Mouse (Mus musculus) brain, adult 2 months (tissue): ENCODE data around the gene Scnn1a.
A peak's percentile ranks its signal among the peaks of the same experiment; 100 is the strongest.

Experiments
- DNase-seq: peaks from one replicate; pipeline ENCODE4 v3.0.0; 2011; ENCODE audit warnings: low read depth, low spot score

The Scnn1a gene

GRCm38 (mm10) chr6:125361467-125362291 lies 41.2 kb downstream of the Scnn1a start:
- peak; percentile 63 for DNase-seq

- no peak for DNase-seq
These were observed 42.6 kb downstream of the Scnn1a start for GRCm38 (mm10) chr6:125363021-125363420.

- no peak for DNase-seq
These were observed 43.2 kb downstream of the Scnn1a start for GRCm38 (mm10) chr6:125363451-125364242.

- no peak for DNase-seq
These were observed 44.0 kb downstream of the Scnn1a start for GRCm38 (mm10) chr6:125364448-125364847.

GRCm38 (mm10) chr6:125365522-125365921 lies 45.1 kb downstream of the Scnn1a start:
- DNase-seq: no peak

DNA sequence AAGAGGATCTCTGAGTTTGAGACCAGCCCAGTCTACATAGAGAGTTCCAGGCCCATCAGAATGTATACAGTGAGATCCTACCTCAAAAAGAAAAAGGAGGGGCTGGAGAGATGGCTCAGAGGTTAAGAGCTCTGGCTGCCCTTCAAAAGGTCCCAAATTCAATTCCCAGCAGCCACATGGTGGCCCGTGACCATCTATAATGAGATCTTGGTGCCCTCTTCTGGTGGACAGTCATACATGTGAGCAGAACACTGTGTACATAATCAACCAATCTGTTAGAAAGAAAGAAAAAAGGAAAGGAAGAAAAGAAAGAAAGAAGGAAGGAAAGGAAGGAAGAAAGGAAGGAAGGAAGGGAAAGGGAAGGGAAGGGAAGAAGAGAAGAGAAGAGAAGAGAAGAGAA lies 45.7 kb downstream of the Scnn1a start:
- no peak for DNase-seq

GRCm38 (mm10) chr6:125367758-125368371 lies 47.4 kb downstream of the Scnn1a start:
- no peak for DNase-seq

GRCm38 (mm10) chr6:125377042-125377441 lies 56.6 kb downstream of the Scnn1a start:
- no peak for DNase-seq

GRCm38 (mm10) chr6:125377582-125378451 lies 57.4 kb downstream of the Scnn1a start:
- DNase-seq: no peak

- DNase-seq: no peak
These were observed 58.2 kb downstream of the Scnn1a start for GRCm38 (mm10) chr6:125378621-125379020.

DNA sequence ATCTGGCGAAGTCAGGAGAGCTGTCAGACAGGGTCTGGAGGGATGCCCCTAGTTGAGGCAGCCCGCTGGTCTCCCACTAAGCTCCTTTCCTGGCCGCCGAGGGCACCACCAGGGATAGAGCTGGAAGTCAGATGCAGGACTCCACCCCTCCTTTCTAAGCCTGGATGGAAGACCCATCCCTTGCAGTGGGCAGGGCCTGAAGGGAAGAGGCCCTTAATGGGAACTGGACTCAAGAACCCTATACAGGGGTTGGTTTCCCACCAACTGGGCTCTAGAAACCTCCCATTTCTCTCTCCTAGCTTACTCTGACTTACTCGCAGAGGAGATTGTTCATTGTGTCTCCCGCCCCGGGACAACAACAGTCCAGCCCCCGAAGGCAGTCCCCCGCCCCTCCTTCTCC lies 59.3 kb downstream of the Scnn1a start:
- no peak for DNase-seq

GRCm38 (mm10) chr6:125380372-125381360 lies 60.2 kb downstream of the Scnn1a start, which contains the start of gene Plekhg6:
Gene Plekhg6, minus strand, starts transcription at chr6:125380793.
- no peak for DNase-seq

DNA sequence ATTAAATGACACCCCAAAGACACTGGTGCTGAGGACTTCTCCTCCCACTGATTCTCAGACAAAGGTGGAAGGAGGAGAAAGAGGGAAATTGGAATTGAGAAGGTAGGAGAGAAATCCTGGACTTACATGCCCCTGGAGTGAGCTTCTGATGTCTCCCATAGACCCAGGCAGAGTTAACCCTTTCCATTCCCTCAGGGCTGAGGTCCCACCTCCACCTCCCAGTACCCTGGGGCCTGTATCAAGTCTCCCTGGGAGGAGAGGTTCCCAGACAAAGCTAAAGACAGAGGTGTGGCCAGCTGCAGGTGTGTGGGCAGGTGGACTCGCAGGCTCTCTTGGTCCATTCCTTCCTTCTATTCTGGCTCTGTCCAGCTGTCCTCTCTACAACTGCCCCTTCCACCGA lies 61.6 kb downstream of the Scnn1a start:
- DNase-seq: no peak

DNA sequence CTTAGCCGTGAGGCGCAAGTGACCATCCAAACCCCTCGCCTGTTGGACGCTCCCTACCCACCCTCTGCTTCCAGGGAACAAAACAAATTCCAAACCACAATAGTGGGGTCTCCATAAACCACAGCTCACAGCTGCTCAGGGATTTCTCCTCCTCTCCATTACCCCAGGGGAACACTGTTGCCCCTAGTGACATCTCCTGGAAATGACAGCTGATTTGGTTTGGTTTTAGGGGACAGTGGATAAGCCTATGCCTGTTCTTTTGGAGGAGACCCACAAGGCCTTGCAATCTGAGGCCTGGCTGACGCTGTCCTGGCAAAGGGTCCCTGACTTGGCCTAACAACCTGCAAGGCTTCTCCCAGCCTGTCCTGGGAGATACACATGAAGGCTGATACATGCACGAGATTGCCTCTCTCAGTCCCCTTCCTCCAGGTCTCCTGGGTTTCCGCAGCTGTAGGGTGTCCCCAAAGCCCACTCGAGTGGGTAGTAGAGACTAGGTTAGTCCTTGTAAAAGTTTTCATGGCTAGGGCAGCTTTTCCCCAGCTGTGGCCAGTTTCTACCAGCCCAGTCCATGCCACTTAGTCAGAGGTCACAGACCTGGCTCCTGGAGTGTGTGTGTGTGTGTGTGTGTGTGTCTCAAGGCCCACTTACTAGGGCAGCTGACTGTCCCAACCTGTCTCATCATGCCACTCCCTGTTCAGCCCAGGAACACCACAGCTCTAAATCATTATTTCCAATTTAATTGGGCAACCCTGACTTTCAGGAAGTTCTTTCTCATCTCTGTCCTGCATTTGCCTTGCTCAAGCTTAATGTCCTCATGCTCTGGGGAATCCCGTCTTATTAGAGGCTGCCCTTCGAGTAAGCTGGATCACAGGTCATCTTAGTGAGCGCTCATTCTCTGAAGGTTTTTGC lies 64.9 kb downstream of the Scnn1a start:
- no peak for DNase-seq

DNA sequence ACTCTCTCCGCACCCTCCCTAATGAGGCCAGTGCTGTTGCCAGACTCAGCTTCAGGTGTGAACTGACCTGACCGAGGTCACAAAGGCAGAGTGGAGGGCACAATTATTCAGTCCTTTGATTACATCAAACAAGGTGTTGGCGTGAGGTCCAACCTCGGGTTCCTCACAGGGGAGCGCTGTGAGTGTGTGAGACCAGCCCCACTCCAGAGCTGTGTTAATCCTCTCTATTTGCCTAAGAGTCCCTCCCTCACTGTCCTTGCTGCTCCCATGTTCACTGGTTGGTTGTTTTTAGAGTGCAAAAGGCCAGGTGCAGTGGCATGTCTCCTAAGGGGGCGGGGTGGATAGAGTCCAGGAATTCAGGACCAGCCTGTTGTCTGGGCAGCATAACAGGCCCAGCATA lies 65.6 kb downstream of the Scnn1a start:
- no peak for DNase-seq

- no peak for DNase-seq
These were observed 69.4 kb downstream of the Scnn1a start for GRCm38 (mm10) chr6:125389853-125390252.
